Mouse (Mus musculus) T-helper 2 cell (primary cell): Measurements from ENCODE around the gene Myom1.

Experiments
- in situ Hi-C: fragments of 300-600 bp; cut with MboI, MseI; formaldehyde crosslinking; loops from one replicate; pipeline ENCODE4 v1.15.1; 2025; ENCODE audit warnings: high pct_unique_total_duplicates

Myom1 gene

DNA sequence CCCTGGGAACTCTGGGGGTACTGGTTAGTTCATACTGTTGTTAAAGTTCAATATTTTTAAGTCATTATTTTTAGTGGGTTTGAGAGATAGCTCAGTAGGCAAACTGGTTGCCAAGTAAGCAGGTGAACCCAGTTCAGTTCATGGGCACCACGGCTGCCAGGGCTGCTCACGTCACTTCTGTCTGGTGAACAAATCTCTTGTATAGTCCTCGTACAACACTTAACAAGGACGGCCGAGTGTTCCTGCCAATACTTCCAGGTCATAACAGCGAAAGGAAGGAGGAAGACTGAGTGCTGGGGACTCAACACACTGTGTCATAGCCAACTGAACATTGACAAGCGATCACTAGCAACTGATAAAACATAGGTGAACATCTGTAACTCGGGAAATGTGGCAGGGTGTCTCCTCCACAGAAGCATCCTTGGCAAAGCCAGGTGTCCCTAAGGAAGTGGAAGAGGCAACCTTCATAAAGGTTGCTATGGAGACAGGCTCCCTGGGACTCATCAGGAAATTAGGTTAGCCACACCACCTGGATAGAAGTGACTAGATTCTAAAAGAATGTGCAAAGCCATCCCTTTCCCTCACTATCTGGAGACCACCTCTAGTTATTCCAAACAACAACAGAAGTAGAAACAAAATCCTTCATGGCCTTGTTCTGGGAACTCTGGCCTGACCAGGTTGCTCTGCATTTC lies 52.9 kb downstream of the Myom1 start:
- in situ Hi-C loops = no loop called here

DNA sequence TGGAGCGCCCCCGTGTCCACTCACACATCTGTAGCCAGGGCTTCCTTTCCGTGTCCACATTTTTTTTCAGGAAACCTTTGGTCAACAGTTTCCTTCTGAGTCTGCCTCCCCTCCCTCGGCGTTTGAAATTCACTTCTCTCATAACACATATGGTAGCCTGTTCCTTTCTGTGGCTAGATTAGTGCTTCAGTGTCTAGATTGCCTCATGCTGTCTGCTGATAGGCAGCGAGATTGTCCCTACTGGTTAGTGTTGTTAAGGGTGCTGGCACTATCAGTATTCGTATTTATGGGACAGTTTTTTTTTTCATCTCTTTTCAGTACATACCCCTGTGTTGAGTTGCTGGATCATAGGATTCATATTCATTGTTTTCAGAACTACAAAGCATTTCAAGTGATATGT lies 54.0 kb downstream of the Myom1 start:
- in situ Hi-C loops = no loop called here

DNA sequence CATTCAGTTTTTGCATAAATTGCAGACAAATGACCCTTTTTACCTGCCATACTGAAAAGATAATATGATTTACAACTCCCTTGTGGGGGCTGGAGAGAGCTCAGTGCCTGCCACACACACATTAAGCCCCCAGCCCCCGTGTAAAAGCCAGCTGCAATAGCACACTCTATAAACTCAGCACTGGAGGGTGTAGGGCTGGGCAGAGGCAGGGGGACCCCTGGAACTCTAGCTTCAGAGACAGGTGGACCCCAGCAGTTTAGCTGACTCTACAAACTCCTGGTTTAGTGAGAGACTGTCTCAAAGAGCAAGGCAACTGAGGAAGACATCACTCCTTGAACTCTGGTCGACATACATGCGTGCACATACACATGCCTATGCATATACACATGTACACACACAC lies 55.3 kb downstream of the Myom1 start:
- in situ Hi-C loops = no loop called here

DNA sequence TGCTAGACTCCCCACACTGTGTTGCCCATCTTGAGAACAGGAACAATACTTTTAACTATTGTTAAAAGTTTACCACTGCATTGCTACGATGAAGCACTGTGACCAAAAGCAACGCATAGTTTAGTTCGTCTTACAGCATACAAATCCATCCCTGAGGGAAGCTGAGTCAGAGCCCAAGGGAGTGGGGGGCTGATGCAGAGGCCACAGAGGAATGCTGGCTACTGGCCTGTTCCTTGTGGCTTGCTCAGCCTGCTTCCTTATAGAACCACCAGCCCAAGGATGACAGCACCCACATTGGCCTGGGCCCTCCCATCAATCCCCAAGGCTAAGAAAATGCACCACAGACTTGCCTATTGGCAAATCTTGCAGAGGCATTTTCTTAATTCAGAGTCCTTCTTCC lies 56.8 kb downstream of the Myom1 start:
- in situ Hi-C loops = no loop called here

DNA sequence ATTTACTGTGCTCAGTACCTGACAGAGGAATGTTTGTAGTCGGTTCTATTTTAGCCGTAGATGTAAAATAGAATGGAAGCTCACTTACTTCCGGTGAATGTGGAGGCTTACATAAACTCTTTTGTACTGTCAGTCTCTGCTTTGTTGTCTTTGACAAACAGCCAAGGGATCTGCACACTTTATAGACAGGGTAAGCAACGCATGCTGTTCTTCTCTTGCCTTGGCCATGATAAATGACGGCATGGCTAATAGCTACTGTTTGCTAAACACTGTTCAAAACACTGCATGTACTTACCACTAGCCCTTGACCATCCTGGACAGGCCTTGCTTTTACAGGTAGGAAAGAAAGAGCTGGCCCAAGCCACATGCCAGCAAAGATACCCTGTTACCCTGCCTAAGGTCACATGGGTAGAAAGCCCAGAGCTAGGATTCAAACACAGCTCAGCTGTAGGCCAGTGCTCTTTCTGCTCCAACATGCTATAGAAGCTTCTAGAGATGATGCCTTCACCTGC lies 59.7 kb downstream of the Myom1 start:
- in situ Hi-C loops = loop anchor here (10.0 kb wide), 1 partner anchor 133 kb away; no protein-coding TSS in a partner anchor

DNA sequence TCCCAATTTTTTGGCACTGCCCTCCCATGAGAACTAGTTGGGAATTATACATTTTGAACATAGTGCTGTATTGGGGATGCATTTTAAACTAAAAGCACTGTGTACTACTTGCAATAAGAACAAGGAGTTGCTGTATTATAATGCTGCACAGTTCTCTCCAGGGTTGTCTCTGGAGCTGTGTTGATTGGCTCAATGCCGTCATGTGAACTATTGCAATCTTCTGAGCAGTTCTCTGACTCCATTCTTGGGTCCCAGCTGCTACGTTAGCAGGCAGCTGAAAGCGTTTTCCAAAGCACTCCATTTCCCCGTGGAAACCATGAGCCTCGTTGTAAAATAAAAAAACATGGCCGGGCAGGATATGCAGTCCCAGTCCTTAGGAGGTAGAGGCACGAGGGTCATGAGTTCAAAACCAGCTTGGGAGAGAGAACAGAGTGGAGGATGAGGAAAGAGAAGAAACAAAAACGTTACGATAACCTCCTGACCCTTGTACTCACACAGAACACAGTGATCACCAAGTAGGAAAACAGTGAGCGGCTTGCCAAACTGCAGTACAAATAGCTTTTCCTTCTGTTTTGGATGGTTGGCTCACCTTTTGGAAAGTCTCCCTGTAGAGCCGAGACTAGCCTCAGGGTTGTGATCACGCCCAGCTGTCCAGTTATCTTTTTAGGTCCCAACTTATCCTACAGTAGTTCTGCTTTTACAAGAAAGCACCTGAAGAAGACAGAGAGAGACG lies 60.6 kb downstream of the Myom1 start:
- in situ Hi-C loops = loop anchor here (10.0 kb wide), 1 partner anchor 132 kb away; no protein-coding TSS in a partner anchor

DNA sequence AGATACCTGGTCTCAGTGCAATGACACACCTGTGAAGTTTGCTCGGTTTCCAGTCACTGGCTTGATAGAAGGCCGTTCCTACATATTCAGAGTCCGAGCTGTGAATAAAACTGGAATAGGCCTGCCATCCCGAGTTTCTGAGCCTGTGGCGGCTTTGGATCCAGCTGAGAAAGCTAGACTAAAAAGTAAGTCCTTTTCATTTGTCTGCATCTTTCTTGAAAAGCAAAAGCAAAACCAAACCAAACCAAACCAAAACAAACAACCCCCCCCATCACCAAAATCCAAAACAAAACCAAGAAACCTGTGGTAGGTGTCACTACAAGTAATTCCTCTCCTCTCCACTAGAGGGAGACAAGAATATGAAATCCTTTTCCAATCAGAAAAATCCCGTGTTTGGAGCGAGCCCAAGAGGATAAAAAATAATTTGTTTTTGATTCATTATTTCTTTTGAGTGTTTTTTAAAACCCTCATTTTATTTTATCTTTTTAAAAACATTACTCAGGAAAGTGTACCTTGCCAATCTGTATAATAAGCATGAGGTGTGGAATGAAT lies 62.1 kb downstream of the Myom1 start:
- in situ Hi-C loops = loop anchor here (10.0 kb wide), 1 partner anchor 130 kb away; no protein-coding TSS in a partner anchor

DNA sequence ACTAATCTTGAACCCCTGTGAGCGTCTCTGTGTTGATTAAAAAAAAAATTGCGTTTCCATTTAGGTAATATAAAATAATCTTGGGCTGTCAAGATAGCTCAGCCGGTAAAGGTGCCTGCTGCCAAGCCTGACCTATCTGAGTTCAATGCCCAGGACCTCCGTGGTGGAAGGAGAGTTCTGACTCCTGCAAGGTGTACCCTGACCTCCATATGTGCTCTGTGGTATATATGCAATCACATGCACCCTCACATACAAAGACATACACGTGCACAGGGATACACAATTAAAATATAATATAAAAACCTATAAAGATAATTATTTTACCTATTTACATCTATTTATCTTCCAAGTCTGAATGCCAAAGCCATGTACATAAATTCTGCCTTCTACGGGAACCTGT lies 62.7 kb downstream of the Myom1 start:
- in situ Hi-C loops = loop anchor here (10.0 kb wide), 1 partner anchor 130 kb away; no protein-coding TSS in a partner anchor

DNA sequence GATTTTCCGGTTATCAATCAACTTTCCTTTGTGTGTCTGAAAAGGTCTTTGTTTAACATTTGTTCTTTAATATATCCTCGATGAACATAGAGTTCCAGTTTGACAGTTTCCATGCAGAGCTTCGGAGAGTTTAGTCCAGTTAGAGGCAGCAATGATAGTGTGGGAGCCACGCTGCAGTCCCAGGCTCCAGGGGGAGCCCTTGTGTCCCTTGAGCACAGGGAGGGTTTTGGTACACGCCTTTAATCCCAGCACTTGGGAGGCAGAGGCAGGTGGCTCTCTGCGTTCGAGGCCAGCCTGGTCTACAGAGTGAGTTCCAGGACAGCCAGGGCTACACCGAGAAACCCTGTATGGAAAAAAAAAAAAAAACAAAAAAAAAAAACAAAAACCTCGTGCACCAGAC lies 66.7 kb downstream of the Myom1 start:
- in situ Hi-C loops = loop anchor here (10.0 kb wide), 1 partner anchor 126 kb away; no protein-coding TSS in a partner anchor

DNA sequence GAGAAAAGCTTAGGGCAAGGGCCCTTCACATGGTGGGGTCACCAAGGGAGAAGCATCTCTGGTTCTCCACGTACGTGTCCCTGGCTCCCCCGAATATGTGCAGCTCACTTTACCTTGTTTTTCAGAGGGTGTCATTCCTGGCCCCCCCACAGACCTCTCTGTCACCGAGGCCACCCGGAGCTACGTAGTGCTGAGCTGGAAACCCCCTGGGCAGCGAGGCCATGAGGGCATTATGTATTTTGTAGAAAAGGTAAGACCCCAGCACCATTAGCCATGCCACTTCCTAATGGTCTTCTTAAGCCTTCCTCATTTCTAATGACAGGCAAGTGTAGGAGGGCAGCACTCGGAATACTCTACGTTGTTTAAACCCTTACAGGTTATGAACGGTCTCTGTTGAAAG lies 69.5 kb downstream of the Myom1 start:
- in situ Hi-C loops = no loop called here

DNA sequence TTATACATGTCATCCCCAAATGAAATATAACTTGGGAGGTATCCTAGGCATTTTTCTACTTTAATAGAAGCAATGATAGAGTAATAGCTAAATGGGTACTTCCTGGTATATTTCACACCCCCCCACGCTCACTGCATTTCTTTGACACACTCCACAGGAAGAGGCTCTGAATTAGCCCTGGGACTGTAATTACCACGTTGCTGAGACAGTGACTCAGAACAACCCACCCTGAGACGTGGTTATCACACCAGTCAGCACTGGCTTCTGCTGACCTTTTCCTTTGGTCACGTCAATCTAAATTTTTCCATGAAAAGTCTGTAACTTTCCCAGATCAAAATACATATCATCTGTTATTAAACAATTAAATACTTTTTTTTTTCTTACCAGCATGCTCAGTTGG lies 72.0 kb downstream of the Myom1 start:
- in situ Hi-C loops = no loop called here

DNA sequence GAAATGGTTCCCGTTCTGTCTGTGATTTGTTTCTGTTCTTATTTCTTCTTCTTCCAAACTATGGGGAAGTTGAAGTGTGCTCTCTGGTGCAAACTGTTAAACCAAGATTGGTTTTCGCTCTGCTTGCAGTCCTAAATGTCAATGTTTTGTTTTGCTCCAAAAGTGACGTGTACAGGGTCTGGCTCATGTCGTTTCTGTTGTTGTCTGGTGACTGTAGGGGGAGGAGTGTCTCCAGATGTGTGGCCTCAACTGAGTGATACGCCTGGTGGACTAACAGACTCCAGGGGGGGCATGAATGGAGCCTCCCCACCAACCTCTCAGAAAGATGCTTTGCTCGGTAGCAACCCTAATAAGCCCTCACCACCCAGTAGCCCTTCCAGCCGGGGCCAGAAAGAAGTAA lies 79.6 kb downstream of the Myom1 start:
- in situ Hi-C loops = no loop called here

DNA sequence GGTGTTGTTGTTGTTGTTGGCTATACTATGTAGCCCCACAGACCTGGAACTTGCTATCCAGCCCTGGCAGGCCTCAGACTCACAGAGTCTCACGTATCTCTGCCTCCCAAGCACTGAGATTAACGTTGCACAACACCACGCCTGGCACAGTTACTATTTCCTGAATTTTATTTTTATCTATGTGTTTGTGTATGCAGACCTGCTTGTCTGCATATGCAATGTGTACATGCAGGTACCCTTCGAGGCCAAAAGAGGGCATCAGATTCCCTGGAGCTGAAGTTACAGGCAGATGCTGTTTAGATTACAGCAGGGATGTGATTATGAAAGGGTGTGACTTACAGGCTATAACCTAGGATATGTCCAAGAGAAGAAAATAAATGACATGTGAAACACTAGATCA lies 84.5 kb downstream of the Myom1 start:
- in situ Hi-C loops = no loop called here

DNA sequence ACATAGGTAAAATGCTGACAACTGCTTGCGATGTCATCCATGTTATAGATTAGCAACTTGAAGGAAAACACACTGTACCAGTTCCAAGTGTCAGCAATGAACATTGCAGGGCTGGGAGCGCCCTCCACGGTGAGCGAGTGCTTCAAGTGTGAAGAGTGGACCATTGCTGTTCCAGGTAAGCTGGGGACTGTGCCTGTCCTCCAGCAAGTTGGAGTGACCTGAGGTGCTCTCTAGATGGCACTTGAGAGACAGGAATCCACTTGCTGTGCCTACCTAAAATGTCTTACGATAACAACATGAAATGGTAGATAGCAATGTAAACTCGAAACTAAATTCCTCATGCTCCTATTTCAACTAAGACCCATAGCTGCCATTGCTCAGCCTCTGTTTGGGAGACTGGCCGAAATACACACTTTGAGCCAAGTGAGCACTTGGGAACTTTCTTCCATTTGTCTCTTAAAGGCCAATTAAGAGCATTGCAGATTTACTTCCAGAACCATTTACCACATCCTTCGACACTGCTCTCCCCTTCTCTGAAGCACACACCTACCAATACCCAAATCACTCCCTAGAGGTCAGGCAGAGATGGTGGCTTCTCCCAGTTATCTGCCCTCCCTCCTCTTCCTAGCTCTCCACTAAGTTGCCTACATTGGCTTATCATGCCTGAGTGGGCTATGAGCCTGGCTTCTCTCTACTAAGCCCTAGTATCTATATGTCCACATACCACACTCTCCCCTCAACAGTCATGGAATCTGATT lies 85.1 kb downstream of the Myom1 start:
- in situ Hi-C loops = no loop called here

DNA sequence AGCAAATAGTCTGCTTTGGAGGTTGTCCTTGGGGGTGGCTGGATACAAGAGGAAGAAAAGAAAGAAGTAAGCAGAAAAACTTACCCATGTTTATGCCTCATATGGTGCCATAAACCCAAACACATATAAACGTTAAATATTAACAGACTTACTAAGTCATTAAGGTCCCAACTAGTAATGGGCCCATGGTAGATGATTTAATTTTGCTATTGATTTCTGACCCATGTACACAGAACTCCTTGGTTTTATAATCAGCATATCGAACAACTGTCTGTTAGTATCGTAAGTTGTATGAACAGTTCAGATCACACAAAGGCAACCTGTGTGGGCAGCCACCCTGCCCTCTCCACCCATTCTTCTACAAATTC lies 85.7 kb downstream of the Myom1 start:
- in situ Hi-C loops = no loop called here

DNA sequence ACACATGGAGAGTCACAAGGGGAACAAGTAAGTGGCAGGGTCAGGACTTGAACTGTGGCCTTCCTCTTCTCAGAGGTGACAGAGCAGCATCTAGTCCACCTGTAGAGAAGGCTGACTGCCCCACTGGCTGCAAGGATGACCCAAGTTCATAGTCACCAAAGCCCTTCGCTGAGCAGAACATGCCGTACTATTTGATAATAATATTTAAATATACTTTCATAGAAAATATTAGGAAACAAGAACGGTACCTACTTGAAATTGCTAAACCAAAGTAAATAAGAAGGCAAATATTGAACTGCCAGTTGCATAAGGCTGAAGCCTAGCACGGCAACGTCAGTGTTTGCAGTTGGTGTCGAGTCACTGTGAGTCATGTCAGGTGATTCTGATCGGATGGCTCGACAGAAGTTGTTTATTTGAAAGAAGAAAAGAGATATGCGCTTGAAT lies 86.6 kb downstream of the Myom1 start:
- in situ Hi-C loops = no loop called here

DNA sequence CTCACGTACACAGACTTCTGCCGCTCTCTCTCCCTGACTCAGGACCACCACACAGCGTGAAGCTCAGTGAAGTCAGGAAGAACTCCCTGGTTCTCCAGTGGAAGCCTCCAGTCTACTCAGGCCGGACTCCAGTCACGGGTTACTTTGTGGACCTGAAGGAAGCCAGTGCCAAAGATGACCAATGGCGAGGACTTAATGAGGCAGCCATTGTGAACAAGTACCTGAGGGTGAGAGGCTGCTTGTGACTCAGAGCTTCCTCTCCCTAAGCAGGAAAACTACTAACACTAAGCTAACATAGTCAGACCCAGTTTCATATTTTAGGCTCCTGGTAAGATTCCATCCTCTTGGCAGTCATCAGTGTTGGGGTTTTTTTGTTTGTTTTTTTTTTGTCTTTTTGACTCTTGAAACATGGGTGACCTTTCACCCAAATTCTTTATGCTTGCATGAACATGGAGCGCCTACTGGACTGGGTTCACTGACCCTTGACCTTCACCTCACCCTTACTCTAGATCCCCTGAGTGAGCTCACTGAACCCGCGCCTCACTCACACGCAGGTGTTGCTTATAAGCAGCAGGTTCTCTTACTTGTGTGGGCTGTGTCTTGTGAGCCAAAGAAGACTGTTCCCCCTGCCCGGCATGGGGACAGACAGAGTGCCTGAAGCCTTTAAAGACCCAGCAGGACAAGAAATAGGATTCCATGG lies 87.5 kb downstream of the Myom1 start:
- in situ Hi-C loops = no loop called here

DNA sequence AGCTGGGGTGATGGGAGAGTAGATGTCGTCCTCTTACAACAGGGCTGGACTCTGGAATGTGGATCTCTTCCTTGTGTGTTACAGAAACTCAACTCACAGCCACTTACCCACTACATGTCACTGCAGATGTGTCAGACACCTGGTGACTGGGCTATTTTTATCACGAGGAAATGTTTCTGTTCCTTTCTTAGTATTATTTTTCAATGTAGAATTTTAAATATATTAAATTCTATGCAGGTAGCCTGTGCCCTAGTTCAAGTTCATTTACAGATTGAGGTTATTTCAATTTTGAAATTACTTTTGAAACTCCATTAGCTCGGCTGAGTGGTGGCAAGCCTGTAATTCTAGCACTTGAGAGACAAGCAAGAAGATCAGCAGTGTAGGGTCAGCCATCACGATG lies 88.6 kb downstream of the Myom1 start:
- in situ Hi-C loops = no loop called here

DNA sequence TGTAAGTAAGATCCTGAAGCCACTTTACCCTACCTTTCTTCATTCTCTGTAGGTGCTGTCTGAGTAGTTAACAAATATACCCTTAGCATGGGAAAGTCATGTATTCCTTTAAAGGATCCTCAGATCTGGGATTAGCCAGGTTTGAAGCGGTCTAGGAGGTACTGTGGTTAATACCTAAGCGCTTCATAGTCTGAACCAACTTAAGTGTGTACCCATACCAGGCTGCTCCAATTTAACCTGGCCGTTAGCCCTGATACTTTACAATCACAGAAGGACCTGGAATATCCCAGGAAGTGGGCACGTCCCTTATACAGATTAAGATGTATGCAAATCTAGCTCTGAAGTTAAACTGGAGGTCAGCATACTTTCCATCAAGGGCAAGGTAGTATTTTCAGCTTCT lies 89.9 kb downstream of the Myom1 start:
- in situ Hi-C loops = no loop called here

DNA sequence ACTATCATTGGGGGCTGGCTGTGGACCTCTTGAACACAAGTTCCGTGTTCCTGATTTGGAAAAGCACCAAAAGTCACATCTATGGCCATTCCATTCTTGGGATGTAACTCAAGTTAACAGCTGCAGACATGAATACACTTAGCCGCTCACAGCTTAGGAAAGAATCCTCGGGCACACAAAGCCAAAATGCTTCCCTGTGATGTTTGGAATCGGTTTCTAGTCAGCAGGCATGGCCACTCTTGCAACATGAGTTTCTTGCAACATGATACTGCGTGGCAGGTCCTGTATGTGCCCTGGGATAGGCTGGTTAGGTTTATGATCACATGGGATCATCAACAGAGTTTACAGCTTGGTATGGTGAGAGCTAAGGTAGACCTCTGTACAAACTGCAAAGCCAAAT lies 91.4 kb downstream of the Myom1 start:
- in situ Hi-C loops = no loop called here

DNA sequence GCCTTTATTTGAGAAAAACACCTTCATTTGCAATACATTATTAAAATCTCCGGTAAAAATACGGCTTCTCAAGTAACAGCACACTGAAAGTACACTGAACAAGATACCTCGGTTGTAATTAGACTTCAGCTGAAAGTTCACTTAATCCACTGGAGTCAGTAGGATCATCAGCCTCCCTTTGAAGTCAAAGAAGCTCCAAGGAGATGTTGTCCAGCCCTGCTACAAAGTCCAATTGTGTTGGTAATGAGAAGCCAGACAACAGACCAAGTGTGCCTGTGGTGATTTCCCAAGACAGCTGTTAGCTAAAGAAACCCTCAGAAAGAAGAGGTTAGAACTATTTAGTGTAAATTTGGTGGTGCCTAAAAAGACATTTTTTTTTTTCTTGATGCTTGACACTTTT lies 92.0 kb downstream of the Myom1 start:
- in situ Hi-C loops = no loop called here
